Mouse (Mus musculus) embryo, embryonic 11.5 days (tissue): Measurements from ENCODE around the gene Prdm1.

Source experiments
- DNase-seq: peaks from one replicate; pipeline ENCODE4 v3.0.0-alpha.2; 2012; ENCODE audit warnings: low read depth, low spot score

Prdm1 gene

DNA sequence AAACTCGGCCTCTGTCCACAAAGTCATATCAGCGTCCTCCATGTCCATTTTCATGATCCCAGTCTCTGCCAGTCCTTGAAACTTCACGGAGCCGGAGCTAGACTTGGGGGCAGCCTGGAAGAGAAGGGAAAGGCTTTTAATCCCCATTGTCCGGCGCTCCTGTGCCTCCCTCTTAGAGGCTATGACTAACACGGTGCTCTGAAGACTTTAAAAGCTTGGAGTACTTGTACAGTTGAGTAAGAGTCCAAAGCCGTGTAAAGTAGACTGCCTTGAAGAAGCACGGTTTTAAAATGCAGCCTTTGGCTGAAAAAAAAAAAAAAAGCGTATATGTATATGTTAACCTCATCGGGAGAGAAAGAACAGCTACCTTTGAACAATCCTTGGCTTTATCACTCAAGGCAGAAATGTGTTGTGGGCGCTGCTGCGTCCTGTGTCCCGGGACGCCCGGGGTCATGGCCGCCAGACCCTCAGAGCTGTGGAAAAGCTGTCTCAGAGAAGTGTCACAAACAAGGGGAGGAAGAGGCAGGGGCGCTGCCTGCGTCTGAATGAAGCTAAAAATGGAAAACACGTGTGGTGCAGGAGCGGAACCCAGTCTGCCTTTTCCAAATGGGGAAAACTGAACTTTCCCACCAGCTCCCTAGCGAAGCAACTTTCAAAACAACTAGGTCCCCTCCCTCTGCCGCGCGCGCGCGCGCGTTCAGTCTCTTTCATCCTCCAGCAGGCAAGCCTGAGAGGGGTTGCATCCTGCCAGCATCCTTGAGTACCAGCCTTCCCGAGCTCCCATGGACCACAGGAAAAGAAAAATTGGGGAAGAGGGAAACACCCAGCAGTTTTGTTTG is 71.3 kb downstream of the Prdm1 start:
- DNase-seq: no peak

DNA sequence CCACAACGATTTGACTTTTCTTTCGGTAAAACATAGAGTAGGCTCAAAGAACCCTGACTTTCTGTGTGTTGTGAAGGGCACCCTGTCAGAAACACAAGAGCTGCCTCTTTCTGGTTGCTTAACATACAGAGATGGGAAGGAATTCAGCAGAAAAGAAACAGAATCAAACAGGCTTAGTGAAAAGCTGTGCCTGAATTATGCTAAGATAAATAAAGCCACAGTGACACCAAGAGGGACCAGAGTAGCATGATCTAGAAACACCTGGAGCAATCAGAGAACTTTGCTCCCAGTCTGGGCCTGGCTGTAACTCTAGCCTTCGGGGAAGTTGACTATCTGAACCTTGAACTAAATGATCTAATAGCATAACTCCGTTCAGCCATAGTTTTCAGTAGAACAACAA is 73.5 kb downstream of the Prdm1 start:
- DNase-seq: no peak

- DNase-seq: no peak
Measured at GRCm38 (mm10) chr10:44454111-44454510, 74.2 kb downstream of the Prdm1 start.

DNA sequence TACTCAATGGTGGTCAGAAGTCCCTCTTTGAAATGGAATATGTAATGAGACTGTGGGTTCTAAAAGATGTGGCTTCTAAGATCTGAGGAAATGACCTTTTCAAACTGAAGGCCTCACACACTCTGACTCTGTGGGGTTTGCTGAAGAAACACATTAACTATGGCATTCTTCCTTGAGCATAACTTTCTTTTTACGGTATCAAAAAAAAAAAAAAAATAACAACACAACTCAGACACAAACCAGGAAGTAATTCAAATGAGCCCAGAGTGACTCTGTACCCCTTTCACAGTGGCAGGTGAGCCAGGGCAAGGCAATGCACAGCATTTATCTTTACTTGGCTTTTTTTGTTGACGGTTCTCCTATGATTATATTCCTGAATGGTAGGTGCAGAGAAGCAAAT is 77.5 kb downstream of the Prdm1 start:
- DNase-seq: no peak

DNA sequence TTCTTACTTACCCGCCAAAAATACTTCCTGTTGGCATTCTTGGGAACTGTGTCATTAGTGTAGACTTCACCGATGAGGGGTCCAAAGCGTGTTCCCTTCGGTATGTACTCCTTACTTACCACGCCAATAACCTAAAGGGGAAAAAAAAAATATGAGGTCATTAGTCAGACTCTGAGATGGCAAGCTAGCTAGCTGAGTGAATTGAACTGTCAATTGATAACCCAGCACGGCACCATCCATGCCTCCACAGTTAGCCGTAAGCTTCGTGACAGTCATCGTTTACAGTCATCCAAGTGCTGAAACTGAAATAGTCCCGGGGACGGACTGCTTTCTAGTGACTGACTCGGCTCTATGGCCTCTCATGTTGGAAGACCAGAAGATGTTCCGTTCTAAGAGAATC is 78.2 kb downstream of the Prdm1 start:
- no peak for DNase-seq

- DNase-seq: no peak
Measured at GRCm38 (mm10) chr10:44449666-44450065, 78.6 kb downstream of the Prdm1 start.

DNA sequence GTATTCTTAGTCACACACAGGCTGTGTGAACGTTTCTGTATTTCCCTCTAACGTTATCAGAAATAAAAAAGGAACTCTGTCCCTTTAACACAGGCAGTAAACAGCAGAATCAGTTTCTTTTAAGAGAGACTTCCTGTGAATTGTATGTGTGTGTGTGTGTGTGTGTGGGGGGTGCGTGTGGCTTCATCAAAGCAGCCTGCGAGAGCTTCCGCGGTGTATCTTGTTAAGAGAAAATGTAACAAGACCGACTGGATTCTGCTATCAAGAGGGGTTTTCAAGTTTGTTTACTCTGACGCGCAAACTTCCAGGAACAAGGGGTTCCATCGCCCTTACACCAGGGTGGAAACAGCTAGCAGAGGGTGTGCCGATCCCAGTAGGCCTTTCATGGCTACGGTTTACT is 80.1 kb downstream of the Prdm1 start:
- DNase-seq: no peak

GRCm38 (mm10) chr10:44447406-44448139 is 80.7 kb downstream of the Prdm1 start:
- no peak for DNase-seq

GRCm38 (mm10) chr10:44447001-44447400 is 81.3 kb downstream of the Prdm1 start:
- DNase-seq: no peak

GRCm38 (mm10) chr10:44444415-44444814 is 83.9 kb downstream of the Prdm1 start:
- DNase-seq: no peak

DNA sequence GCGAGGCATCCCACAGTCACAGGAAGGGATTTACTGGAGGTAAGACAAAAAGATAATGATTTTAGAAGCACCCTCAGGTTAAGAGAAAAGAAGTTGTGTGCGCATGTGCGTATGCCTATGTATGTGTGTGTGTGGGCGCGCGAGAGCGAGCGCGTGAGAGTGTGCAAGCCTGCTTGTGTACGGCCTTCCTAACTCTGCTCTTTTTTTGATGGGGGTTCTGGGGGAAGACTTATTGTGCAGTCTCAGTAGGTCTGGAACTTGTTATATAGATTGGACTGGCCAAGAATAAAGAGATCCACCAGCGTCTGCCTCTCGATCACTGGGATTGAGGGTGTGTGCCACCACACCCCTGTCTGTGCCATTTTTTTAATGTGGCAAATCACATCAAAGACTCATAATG is 84.6 kb downstream of the Prdm1 start:
- no peak for DNase-seq

GRCm38 (mm10) chr10:44439732-44440131 is 88.6 kb downstream of the Prdm1 start:
- DNase-seq: no peak

GRCm38 (mm10) chr10:44437614-44438013 is 90.7 kb downstream of the Prdm1 start:
- no peak for DNase-seq

DNA sequence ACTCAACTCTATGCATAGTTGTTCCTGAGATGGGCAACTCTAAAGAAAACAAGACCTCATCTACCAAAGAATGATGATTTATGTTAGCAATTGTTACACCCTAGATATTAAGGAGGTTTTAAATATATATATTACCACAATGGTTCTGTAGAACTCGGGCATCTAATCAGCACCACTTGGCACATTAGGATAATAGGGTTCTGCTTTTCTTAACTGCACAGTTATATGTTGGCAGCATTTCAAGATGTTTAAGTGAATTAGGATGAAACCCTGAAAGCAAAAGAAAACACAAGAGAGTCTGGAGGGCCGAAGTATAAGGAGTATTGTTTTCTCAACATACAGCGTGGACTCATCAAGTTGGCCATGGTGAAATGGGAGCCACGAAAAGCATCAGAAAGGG is 92.3 kb downstream of the Prdm1 start:
- no peak for DNase-seq

GRCm38 (mm10) chr10:44434702-44435181 is 93.6 kb downstream of the Prdm1 start:
- DNase-seq: no peak

GRCm38 (mm10) chr10:44432235-44432634 is 96.1 kb downstream of the Prdm1 start:
- no peak for DNase-seq

- no peak for DNase-seq
Measured at GRCm38 (mm10) chr10:44431689-44432088, 96.6 kb downstream of the Prdm1 start.

DNA sequence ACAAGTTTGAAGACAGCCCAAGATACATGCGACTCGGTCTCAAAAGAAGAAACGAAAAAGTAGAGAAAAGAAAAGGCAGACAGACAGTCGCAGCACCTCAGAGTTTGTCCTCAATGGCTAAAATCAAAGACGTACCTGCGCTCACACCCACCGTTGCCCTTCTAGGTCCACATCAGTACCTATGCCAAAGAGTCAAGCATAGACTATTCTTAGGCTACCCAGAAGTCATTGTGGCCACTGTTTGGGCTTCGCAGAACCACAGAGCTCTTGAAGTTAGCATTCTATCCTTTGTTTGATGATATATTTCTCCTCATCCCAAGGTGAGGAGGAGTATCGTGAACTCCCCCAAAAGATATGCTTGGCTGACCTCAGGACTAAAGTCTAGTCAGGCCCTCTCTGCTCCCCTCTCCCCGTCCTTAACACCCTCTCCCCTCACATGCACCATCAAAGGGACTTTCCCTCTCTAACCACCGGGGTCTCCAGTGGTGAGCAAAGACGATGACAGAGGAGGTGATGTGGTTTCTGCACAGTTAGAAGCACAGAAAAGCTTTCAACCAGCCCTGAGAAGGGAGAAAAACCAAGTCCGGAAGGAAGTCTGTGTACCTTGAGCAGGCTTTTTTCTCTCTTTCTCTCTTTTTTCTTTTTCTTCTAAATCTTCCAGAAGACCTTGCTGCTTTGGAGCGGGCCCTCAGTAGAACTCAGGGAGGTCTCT is 99.0 kb downstream of the Prdm1 start:
- no peak for DNase-seq

DNA sequence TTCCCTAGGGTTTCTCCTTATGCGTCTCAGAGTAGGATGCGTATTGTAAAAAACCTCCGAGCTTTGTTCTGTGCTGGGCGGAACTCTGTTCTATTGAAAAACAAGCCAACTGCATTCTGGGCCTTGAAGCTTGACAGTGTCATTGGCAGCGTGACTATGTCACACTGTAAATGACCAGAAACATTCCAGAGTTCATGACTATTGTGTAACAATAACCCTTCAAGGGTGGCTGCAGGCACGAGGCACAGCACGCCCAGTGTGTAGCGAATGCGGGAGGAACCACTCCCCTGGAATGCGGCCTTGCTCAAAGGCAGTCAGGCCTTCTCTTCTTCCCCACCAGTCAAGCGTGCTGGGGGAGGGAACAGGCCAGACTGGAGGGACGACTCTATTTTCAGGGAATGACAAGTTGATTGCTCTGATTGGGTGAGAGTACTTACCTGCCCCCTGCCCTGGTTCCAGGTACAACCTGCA is 100.4 kb downstream of the Prdm1 start:
- DNase-seq: peak; percentile 9

GRCm38 (mm10) chr10:44427426-44427825 is 100.9 kb downstream of the Prdm1 start:
- no peak for DNase-seq

DNA sequence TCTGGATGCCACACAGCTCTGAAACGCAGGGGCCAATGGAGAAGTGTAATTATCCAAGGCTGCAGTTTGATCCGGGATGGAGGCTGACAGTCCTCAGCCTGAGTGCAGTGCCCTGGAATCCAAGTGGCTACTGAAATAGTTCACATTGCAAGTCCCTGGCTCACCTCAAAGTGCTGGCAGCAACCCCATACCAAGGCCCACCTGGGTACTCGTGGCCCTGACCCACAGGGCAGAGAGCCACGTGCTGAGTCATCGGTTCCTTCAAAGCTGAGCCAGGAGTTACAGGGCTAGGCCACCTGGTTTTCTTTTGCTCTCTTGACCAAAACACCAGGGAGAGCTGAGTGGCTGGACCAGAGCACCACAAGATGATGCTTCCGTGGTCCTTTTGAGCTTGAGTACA is 103.3 kb downstream of the Prdm1 start:
- no peak for DNase-seq

DNA sequence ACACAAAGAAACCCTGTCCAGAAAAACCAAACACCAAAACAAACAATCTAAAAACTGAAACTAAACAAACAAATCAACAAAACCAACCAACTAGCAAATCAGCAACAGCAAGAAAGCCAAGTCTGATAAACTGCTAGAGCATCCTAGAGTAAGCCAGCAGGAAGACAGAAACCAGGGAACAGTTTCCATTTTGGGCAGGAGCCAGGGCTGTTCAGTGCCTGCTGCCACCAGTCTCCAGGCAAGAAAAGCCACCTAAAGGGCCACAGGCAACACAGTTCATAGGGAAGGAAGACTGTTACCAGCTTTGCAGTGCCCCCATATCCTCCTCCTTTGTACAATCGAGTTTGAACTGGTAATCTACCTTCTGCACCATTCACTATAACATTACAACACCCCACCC is 106.4 kb downstream of the Prdm1 start:
- no peak for DNase-seq
